Mouse (Mus musculus) spleen, postnatal 14 days (tissue): ENCODE results near the gene Alg11.

Experiments used
- DNase-seq, 2 experiments: peaks; one replicate each; pipeline ENCODE4 v3.0.0; 2021 to 2022; ENCODE audit warnings: low spot score in 2 of 2

Gene Alg11

GRCm38 (mm10) chr8:22060446-22060889 is at the start of gene Alg11:
Gene Alg11, plus strand, starts transcription at chr8:22060721.
- peak; percentile 90 to 94 for DNase-seq

GRCm38 (mm10) chr8:22013034-22013707 is 47.4 kb upstream of the Alg11 start:
- no peak for DNase-seq

GRCm38 (mm10) chr8:22017731-22018130 is 42.8 kb upstream of the Alg11 start:
- no peak for DNase-seq

DNA sequence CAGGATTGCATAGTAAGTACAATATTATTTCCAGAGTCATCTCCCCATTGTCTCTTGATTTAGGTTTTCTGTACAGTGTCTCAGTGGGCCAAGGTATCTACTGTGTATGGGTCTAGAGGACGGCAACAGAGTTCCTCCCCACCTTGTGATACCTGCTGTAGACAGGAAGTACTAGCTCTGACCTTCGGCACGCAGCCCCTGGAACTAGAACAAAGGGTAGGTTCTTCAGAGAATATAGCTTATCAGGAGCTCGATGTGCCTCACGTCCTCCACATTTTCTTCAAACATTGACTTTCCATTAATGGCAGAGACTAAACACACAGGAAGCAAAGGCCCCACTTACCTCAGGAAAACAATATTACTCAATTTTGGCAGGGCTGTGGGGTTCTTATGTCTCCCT is 41.0 kb upstream of the Alg11 start:
- no peak for DNase-seq

- DNase-seq = no peak
These were observed 38.3 kb upstream of the Alg11 start for GRCm38 (mm10) chr8:22022244-22022643.

DNA sequence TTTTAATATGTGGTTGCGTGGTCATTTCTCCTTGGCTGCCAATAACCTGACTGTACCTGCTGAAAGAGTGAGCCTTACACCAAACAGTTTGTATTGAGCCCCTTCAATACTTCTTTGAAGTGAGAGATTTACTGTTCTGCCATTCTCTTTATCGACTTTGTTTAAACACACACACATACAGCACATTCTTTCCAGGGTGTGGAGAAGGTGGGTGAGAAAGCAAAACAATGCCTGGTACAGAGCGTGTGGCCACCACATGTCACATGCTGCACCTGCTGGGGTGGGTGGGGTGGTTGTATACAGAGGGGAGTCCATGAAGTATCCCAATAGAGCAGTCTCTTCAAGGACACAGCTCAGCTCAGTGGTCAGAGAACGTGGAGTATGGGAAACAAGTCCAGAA is 35.3 kb upstream of the Alg11 start:
- DNase-seq = no peak

GRCm38 (mm10) chr8:22028973-22029372 is 31.5 kb upstream of the Alg11 start:
- DNase-seq = no peak

DNA sequence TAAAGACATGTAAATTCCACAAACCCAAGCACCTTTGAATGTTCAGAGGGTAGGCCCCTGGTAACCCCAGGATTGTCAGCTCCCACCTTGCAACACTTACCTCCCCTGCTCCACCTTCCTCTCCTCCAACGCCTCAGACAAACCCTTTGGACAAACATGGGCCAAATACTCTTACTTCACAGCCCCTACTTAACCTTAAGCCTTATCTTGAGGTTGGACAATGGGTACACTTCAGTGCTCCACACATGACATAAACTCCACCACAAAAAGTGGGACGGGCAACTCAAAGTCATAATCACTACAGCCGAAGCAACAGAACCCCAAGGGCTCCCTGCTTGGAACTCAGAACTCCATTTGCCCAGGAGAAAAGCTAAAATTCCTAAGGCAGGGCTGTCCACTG is 29.5 kb upstream of the Alg11 start:
- DNase-seq = no peak

DNA sequence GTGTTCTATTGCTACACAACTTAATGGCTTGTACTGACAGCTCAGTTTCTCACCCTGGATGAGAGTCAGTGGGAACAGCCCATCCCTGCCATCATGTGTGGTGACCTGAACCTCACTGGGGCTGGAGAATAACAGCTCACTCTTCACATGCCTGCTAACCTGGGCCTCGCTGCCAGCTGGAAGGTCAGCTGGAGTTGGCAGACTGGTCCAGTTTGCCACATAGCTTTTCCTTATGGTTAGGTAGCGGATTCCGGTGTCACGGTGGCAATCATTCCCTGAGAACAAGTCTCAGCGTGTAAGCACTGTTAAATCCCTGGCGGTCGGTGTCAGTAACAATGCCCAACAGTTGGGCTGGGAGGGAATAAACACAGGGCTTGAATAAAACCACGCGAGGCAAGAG is 24.4 kb upstream of the Alg11 start:
- no peak for DNase-seq

DNA sequence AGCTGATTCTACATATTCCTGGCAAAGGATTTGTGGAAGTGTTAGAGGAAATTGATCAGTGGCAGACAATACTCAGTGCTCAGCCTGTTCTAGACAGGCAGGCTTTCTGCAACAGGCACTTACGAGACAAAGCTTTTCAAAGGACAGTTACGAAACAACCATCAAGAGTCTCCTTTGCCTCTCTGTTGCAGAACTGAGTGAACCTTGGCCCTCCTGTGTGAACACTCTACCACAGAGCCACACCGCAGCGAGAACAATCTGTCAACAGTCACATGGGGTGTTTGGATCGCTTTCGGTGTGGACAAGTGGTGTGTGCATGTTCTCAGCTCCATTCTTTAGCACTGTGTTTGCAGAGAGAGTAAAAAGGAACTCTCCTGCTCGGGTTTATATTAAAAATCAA is 23.5 kb upstream of the Alg11 start:
- no peak for DNase-seq

DNA sequence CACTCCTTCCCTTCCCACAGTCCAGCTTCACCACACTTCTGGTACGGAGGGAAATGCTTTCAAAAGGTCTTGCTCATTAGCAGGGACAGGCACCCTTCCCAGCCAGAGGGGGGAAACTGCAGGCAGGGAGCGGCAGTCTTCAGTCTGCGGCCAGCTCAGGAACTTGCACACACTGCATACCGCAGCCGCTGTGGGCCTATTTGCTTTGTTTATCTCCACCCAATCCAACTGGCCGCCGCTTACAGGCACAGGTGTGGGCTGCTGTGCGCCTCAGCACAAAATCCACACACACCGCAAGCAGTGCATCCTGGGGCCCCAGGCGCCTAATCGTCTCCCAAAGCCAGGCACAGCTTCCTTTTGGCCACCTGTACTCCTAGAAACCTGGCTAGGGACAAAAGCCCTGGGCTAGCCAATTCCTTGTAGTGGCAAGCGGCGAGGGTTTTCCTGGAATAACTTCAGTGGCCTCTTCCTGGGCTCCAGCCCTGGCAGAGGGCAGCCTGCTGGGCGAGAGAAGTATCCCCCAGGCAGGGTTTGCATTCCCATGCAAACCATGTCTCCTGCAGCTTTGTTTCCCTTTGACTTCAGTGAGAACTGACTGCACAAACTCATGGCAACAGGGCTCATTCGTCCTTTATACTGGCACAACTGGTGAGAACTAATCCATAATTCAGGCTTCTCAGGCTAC is 20.9 kb upstream of the Alg11 start:
- DNase-seq = no peak

DNA sequence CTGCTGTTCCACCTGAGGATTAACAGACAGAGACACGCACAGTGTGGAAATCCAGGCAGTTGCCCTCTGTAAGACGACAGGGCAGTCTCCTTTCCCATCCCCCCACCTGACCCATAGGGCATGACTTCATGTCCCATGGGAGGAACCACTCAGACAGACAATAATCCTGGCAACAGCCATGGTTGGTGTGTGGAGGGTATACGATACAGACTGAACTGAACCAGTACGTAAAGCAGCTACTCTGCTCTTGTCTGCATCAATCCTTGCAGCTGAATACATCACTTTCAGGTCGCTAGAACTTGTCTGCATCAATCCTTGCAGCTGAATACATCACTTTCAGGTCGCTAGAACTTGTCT is 20.4 kb upstream of the Alg11 start:
- no peak for DNase-seq

DNA sequence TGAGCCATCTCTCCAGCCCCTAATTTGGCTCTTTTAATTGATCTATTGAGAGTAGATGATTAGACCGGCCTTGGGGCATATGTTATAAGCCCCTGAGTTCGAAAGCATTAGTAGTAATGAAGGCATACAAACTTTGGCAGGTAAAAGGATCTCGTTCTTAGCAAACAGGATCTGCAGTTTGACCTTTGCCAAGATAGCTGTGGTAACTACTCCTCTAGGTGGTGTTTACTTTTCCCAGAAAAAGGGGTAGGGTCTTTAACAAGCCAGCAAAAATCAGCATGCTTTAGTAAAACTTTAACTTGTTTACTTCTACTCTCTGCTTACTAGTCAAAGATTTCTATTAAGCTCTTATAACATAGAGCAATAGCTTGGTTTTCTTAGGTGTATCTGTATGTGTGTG is 18.0 kb upstream of the Alg11 start:
- DNase-seq = no peak

DNA sequence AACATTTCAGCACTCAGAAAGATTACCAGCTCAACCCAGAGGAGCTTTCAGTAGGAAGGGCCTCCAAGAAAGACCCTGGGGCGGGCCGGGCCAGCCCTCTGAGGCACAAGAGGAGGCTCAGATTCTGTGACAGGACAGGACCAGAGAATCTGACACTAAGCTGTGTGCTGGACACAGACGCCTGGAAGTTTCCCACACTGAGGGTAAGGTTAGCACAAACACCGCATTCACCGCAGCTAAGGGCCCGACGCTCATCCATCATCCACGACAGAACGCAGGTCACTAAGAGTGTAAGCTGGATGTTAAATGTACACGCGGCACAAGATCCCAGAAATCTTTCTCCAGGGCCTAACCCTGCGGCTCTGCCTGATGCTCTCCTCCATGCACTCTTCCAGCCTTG is 16.8 kb upstream of the Alg11 start:
- no peak for DNase-seq

DNA sequence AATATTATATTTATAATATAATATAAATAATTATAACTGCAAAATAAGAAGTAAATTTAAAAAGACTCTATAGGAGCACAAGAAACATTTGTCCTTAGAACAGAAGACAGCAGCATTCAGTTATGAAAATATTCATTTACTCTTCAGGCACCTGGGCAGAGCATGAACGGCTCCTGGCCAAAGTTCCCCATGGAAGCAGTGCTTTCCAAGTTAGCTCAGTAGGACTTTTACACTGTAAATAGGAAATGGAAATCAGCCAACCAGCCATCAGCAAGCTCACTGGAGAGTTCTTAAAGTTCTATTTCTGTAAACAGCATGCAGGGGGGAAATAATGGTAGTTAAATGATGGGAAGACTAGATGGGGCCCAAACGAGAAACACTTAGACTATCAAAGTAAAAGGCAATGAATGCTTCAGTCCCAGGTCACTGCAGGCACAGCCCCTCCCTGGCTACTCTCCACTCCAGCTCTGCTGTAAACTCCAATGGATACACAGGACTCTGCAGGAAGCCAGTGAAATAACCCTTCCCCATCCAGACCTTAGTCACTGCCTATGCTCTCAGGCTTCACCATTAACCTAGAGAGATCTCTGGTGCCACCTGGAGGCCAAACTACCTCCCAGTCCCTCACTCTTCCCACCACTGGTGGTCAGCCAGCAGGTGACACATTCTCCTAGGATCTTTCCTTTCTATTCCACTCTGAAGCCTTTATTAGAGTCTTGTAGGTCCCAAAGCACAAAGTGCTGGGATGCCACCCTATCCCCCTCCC is 12.6 kb upstream of the Alg11 start:
- DNase-seq = peak in 1 of 2 experiments; percentile 28

DNA sequence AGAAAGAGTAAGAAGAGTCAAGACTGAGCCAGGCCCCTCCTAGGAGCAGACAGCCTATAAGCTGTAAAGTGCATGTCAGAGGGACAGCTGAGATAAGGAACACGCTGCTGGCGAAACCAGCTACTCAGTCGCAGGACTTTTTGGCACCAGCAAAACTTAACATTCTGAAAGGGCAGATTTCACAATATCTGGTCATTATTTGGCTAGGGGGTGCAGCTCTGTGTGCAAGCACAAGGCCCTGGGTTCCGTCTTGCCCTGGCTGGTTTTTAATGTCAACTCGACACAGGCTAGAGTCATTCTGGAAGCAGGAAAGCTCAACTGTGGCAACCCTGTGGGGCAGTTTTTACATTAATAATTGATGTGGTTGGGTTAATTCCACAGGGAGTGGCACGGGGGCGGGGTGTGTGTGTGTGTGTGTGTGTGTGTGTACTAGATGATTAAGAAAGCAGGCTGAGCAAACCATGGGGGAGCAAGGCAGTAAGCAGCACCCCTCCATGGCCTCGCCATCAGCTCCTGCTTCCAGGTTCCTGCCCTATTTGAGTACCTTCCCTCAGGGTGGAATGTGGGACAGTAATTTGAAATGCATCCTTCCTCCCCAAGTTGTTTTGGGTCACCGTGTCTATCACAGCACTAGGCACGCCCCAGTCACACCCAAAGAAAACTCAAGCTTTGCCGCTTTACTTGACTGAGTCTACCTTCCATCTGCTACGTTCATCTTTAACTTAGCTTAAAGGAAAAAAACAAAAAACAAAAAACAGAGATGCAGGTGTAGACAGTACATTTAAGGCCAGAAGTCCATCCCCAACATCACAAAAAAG is 5.6 kb upstream of the Alg11 start:
- no peak for DNase-seq

DNA sequence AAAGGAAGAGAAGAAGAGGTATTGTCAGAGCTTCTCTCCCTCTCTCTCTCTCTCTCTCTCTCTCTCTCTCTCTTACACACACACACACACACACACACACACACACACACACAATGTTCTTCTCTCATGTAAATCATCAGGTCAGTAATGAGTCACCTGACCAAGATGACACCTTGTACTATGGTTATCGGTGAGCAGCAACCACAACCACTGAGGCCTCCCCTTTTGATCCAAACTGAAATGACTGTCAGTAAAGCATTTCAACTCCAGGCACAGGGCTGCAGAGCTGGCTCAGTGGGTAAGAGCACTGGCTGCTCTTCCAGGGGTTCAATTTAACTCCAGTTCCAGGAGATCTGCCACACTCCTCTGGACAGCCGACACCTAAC is 5.0 kb upstream of the Alg11 start:
- DNase-seq = no peak

DNA sequence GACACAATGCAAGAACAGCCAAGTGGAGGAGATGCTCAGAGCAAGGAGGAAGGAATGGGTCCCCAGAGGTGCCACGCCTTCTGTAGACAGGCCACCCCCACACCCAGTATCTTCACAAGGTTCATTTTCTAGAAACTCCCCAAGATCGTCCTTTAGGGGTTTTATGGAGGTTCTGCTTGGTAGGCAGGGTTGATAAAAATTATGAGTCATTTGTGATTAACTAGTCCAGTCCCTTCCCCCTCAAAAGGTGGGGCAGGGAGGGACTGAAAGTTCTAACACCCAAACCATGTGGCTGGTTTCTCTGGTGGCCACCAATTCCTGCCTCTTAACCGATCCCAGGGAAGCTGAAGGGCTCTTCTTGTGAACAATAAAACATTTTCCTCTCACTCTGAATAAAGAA is 3.7 kb upstream of the Alg11 start:
- DNase-seq = no peak

- DNase-seq = no peak
These were observed 2.2 kb upstream of the Alg11 start for GRCm38 (mm10) chr8:22058368-22058767.

- DNase-seq = no peak
These were observed 1.3 kb upstream of the Alg11 start for GRCm38 (mm10) chr8:22059153-22059738.

GRCm38 (mm10) chr8:22059821-22060445 is 588 bp upstream of the Alg11 start, which contains the start of gene Atp7b:
Gene Atp7b, minus strand, starts transcription at chr8:22060305.
- DNase-seq = peak in 1 of 2 experiments; percentile 20
